Mouse (Mus musculus) left cerebral cortex, postnatal 10 days (tissue): ENCODE measurements around the gene Nxpe3. TPM values are rescaled to one million over a fixed set of nuclear protein-coding genes. Genes with fewer than 3 reads are reported as not detected.
"Not testable (repeated sequence)": the region's sequence is repeated elsewhere in the genome, so short reads cannot be mapped to it uniquely, and the experiment has no call there.

Experiments used
- DNase-seq, 2 experiments: peaks; one replicate each; pipeline ENCODE4 v3.0.0; 2021 to 2022; ENCODE audit warnings: low spot score in 2 of 2, mixed read lengths in 1 of 2; ENCODE audit errors: extremely low spot score in 1 of 2
- intact Hi-C: fragments of 180-260 bp; cut with DNase I; formaldehyde crosslinking; loops from one replicate; pipeline ENCODE4 v1.15.1; 2025
- total RNA-seq, 2 experiments: library from RNA; stranded (reverse); gene quantifications; 2 replicates each; pipeline ENCODE4 v1.2.3; 2021

Nxpe3 gene
- total RNA-seq, 2 experiments from 2014 or later = 6.1 to 6.4 TPM

- intact Hi-C loops = no loop called here
Measured at GRCm38 (mm10) chr16:55843134-55843533, 52.0 kb downstream of the Nxpe3 start.

GRCm38 (mm10) chr16:55841506-55841905 is 53.6 kb downstream of the Nxpe3 start:
- intact Hi-C loops = no loop called here
- DNase-seq = no peak

More at GRCm38 (mm10) chr16:55843134-55843533, 52.0 kb downstream of the Nxpe3 start:
- no peak for DNase-seq

- peak; percentile 61 to 88 for DNase-seq
- intact Hi-C loops = no loop called here
Measured at GRCm38 (mm10) chr16:55838510-55839474, 56.3 kb downstream of the Nxpe3 start, which contains the start of gene Nfkbiz. TSS of gene Nfkbiz (minus strand) at chr16:55838899.

- intact Hi-C loops = no loop called here
Measured at GRCm38 (mm10) chr16:55838129-55838509, 57.0 kb downstream of the Nxpe3 start.

GRCm38 (mm10) chr16:55837653-55838052 is 57.4 kb downstream of the Nxpe3 start:
- intact Hi-C loops = not testable (repeated sequence)

More at GRCm38 (mm10) chr16:55838129-55838509, 57.0 kb downstream of the Nxpe3 start:
- no peak for DNase-seq

GRCm38 (mm10) chr16:55837168-55837567 is 57.9 kb downstream of the Nxpe3 start:
- intact Hi-C loops = no loop called here

More at GRCm38 (mm10) chr16:55837653-55838052, 57.4 kb downstream of the Nxpe3 start:
- DNase-seq = not testable (repeated sequence)

GRCm38 (mm10) chr16:55835798-55836197 is 59.3 kb downstream of the Nxpe3 start:
- no peak for DNase-seq
- intact Hi-C loops = no loop called here

More at GRCm38 (mm10) chr16:55837168-55837567, 57.9 kb downstream of the Nxpe3 start:
- DNase-seq = no peak

- intact Hi-C loops = no loop called here
- no peak for DNase-seq
Measured at GRCm38 (mm10) chr16:55832617-55833016, 62.5 kb downstream of the Nxpe3 start.

GRCm38 (mm10) chr16:55832040-55832439 is 63.0 kb downstream of the Nxpe3 start:
- intact Hi-C loops = no loop called here
- no peak for DNase-seq

GRCm38 (mm10) chr16:55831451-55831850 is 63.6 kb downstream of the Nxpe3 start:
- DNase-seq = no peak
- intact Hi-C loops = no loop called here

GRCm38 (mm10) chr16:55823398-55824155 is 71.5 kb downstream of the Nxpe3 start:
- DNase-seq = no peak
- intact Hi-C loops = no loop called here

GRCm38 (mm10) chr16:55822741-55823397 is 72.2 kb downstream of the Nxpe3 start:
- intact Hi-C loops = no loop called here
- DNase-seq = no peak

- DNase-seq = peak; percentile 70 to 95
- intact Hi-C loops = no loop called here
Measured at GRCm38 (mm10) chr16:55821997-55822740, 72.9 kb downstream of the Nxpe3 start.

- DNase-seq = peak in 1 of 2 experiments; percentile 28
- intact Hi-C loops = no loop called here
Measured at GRCm38 (mm10) chr16:55821571-55821981, 73.5 kb downstream of the Nxpe3 start.

GRCm38 (mm10) chr16:55820916-55821570 is 74.0 kb downstream of the Nxpe3 start:
- DNase-seq = no peak
- intact Hi-C loops = no loop called here

GRCm38 (mm10) chr16:55820161-55820915 is 74.7 kb downstream of the Nxpe3 start:
- no peak for DNase-seq
- intact Hi-C loops = no loop called here
